Mouse (Mus musculus) heart, postnatal 0 days (tissue): ENCODE results near the gene Aktip. TPM values are rescaled to one million over a fixed set of nuclear protein-coding genes. Genes with fewer than 3 reads are reported as not detected.

Source experiments
- ATAC-seq: fragments of 200-750 bp; cut with Nextera tagmentation; 2 replicates; pipeline ENCODE4 v1.8.0; 2017; ENCODE audit warnings: low read depth, moderate number of reproducible peaks, moderate library complexity; ENCODE audit not compliant: insufficient read depth
- DNase-seq: peaks from one replicate; pipeline ENCODE4 v3.0.0-alpha.2; 2016; ENCODE audit warnings: low spot score
- H3K27ac ChIP-seq: fragments of 300-500 bp; sonication (generic); 2 replicates; pipeline ENCODE4 v1.5.1; 2014; ENCODE audit warnings: low read depth, mild to moderate bottlenecking
- H3K27me3 ChIP-seq: fragments of 300-500 bp; sonication (generic); 2 replicates; pipeline ENCODE4 v1.6.1; 2014; ENCODE audit warnings: low read length, mixed read lengths; ENCODE audit not compliant: control insufficient read depth, insufficient read depth
- H3K36me3 ChIP-seq: fragments of 300-500 bp; sonication (generic); replicated peaks from 2 replicates; pipeline ENCODE4 v1.6.1; 2014; ENCODE audit warnings: low read length, mixed read lengths; ENCODE audit not compliant: control insufficient read depth, insufficient read depth
- H3K4me1 ChIP-seq: fragments of 300-500 bp; sonication (generic); 2 replicates; pipeline ENCODE4 v1.6.1; 2014; ENCODE audit warnings: antibody characterized with exemption; ENCODE audit not compliant: control insufficient read depth, insufficient read depth
- H3K4me2 ChIP-seq: fragments of 300-500 bp; sonication (generic); 2 replicates; pipeline ENCODE4 v1.6.1; 2014; ENCODE audit warnings: low read depth, mild to moderate bottlenecking, low read length, moderate library complexity
- H3K4me3 ChIP-seq: fragments of 300-500 bp; sonication (generic); 2 replicates; pipeline ENCODE4 v1.5.1; 2014; ENCODE audit warnings: low read depth, low read length
- H3K9ac ChIP-seq: fragments of 300-500 bp; sonication (generic); replicated peaks from 2 replicates; pipeline ENCODE4 v1.6.1; 2014; ENCODE audit warnings: low read depth, low read length, mixed read lengths
- H3K9me3 ChIP-seq: fragments of 300-500 bp; sonication (generic); replicated peaks from 2 replicates; pipeline ENCODE4 v1.6.1; 2016; ENCODE audit warnings: low read length; ENCODE audit not compliant: control insufficient read depth
- CTCF ChIP-seq: IDR thresholded peaks from 2 replicates; pipeline ENCODE4 v1.5.1; 2016; ENCODE audit warnings: antibody characterized with exemption, control low read depth, low read depth
- EP300 ChIP-seq: IDR thresholded peaks from 2 replicates; pipeline ENCODE4 v1.6.1; 2016; ENCODE audit warnings: antibody characterized with exemption, low read depth
- WGBS: fragments of 180-500 bp; shearing (Covaris S2); extraction: QIAGEN DNeasy Blood & Tissue Kit; methylation state at CpG from one replicate; pipeline ENCODE4 v1.1.7; 2014; 5-methylcytosine and 5-hydroxymethylcytosine counted together
- polyA plus RNA-seq: library from polyadenylated mRNA; unstranded; fragments of >200 nt; fragmentation: Nextera tagmentation; extraction: Ambion mirVana; gene quantifications from 2 replicates; pipeline ENCODE4 v1.2.1, GENCODE M21; 2015
- total RNA-seq: library from RNA; depleted of rRNA; stranded (reverse); fragments of >200 nt; gene quantifications from 2 replicates; pipeline ENCODE4 v1.2.3, GENCODE M21; 2014; ENCODE audit warnings: low replicate concordance; rRNA removed

Aktip gene
- total RNA-seq (58.4 and 60.1 TPM in 2 replicates), polyA plus RNA-seq (43.0 and 51.1 TPM in 2 replicates)

- Histone ChIP-seq H3K4me1 (peaks cover 4% of the 10 kb centered on the region; the same call in 1 of the 2 replicates), H3K27ac (no peak within 1 kb of the TSS), H3K4me3 (no peak within 1 kb of the TSS), H3K27me3 (0 out of 2 replicates have a peak, but pooled peaks cover under 1% of the 10 kb centered on the region), H3K4me2 (no peak within 1 kb of the TSS), H3K36me3 (no peaks in the 10 kb centered on the region), H3K9me3 (no peaks in the 10 kb centered on the region), H3K9ac (no peak within 1 kb of the TSS)
- DNase-seq (no peak), ATAC-seq (no peak)
- TF ChIP-seq EP300 (no peak), CTCF (no peak)
- 92% methylated on average over 7 of the region's 7 CpGs for WGBS
These were observed at the start of gene Aktip for GRCm38 (mm10) chr8:91199876-91200275. Gene Aktip, minus strand, starts transcription at chr8:91199976.

- Histone ChIP-seq H3K27ac (no peak overlapping the region), H3K36me3 (0 out of 2 replicates have a peak, but pooled peaks cover 4% of the 10 kb centered on the region), H3K4me3 (no peak overlapping the region), H3K27me3 (no peaks in the 10 kb centered on the region), H3K4me1 (peaks cover 13% of the 10 kb centered on the region), H3K9me3 (no peaks in the 10 kb centered on the region), H3K9ac (no peak overlapping the region), H3K4me2 (no peak overlapping the region)
- ATAC-seq (no peak), DNase-seq (no peak)
- TF ChIP-seq CTCF, result no peak
- TF ChIP-seq EP300, result no peak
- WGBS, result 92% methylated on average over 4 of the region's 4 CpGs
These were observed 46.2 kb upstream of the Aktip start for GRCm38 (mm10) chr8:91245821-91246454.

GRCm38 (mm10) chr8:91242721-91243120 lies 42.9 kb upstream of the Aktip start:
- H3K27ac ChIP-seq, result no peak overlapping the region
- TF ChIP-seq CTCF, result no peak
- no peak for TF ChIP-seq EP300
- no peak overlapping the region for H3K9ac ChIP-seq
- H3K9me3 ChIP-seq, result no peaks in the 10 kb centered on the region
- WGBS, result 78% methylated on average over 1 of the region's 1 CpGs
- H3K4me3 ChIP-seq, result no peak overlapping the region
- H3K36me3 ChIP-seq, result 0 out of 2 replicates have a peak, but pooled peaks cover 4% of the 10 kb centered on the region
- H3K4me1 ChIP-seq, result peaks cover 13% of the 10 kb centered on the region
- no peaks in the 10 kb centered on the region for H3K27me3 ChIP-seq
- no peak for ATAC-seq
- no peak overlapping the region for H3K4me2 ChIP-seq
- no peak for DNase-seq

GRCm38 (mm10) chr8:91241873-91242519 lies 42.2 kb upstream of the Aktip start:
- Histone ChIP-seq H3K4me1 (peaks cover 13% of the 10 kb centered on the region), H3K4me2 (no peak overlapping the region), H3K9ac (no peak overlapping the region), H3K36me3 (no peaks in the 10 kb centered on the region), H3K9me3 (no peaks in the 10 kb centered on the region), H3K4me3 (no peak overlapping the region), H3K27ac (0 out of 2 replicates have a peak overlapping the region, but pooled peaks have one; percentile 20), H3K27me3 (no peaks in the 10 kb centered on the region)
- TF ChIP-seq EP300 (no peak), CTCF (no peak)
- ATAC-seq, result no peak
- 57% methylated on average over 8 of the region's 8 CpGs for WGBS
- DNase-seq, result no peak

GRCm38 (mm10) chr8:91241371-91241770 lies 41.6 kb upstream of the Aktip start:
- WGBS, result 79% methylated on average over 5 of the region's 5 CpGs
- H3K4me2 ChIP-seq, result no peak overlapping the region
- H3K36me3 ChIP-seq, result no peaks in the 10 kb centered on the region
- H3K4me1 ChIP-seq, result peaks cover 13% of the 10 kb centered on the region
- no peak overlapping the region for H3K4me3 ChIP-seq
- TF ChIP-seq EP300, result no peak
- TF ChIP-seq CTCF, result no peak
- no peak overlapping the region for H3K27ac ChIP-seq
- H3K9ac ChIP-seq, result no peak overlapping the region
- H3K27me3 ChIP-seq, result no peaks in the 10 kb centered on the region
- H3K9me3 ChIP-seq, result no peaks in the 10 kb centered on the region
- ATAC-seq (no peak), DNase-seq (no peak)
